Mouse (Mus musculus): Measurements from ENCODE around the gene Iqschfp. TPM values are rescaled to one million over a fixed set of nuclear protein-coding genes. Genes with fewer than 3 reads are reported as not detected.
A peak's percentile ranks its signal among the peaks of the same experiment; 100 is the strongest.

Iqschfp gene
- polyA plus RNA-seq, 1 experiment from 2014 or later, result 7.6 TPM

- Histone ChIP-seq H3K4me3 (replicated peaks; ENCODE audit: low read depth, low read length) (no peak overlapping the region), H3K9ac (replicated peaks; ENCODE audit: low read length) (no peak overlapping the region), H3K4me1 (ENCODE audit: control insufficient read depth, insufficient read depth, low read length) (no peaks in the 10 kb centered on the region), H3K36me3 (ENCODE audit: control insufficient read depth, insufficient read depth, low read length) (no peaks in the 10 kb centered on the region), H3K9me3 (ENCODE audit: control insufficient read depth, low read length) (no peaks in the 10 kb centered on the region), H3K27me3 (ENCODE audit: control insufficient read depth, insufficient read depth, low read length) (no peaks in the 10 kb centered on the region), H3K4me2 (ENCODE audit: low read length) (no peak overlapping the region), H3K27ac (replicated peaks; ENCODE audit: low read depth, low read length) (no peak overlapping the region)
- ATAC-seq (ENCODE audit: low FRiP score, low TSS enrichment) (no peak), DNase-seq (no peak)
- WGBS, result 81% methylated on average over 8 of the region's 8 CpGs
Observed at GRCm38 (mm10) chr3:67931181-67931580, 39.1 kb downstream of the Iqschfp start.

GRCm38 (mm10) chr3:67931914-67932313 is 39.9 kb downstream of the Iqschfp start:
- 89% methylated on average over 3 of the region's 3 CpGs for WGBS
- Histone ChIP-seq H3K4me2 (ENCODE audit: low read length) (no peak overlapping the region), H3K9ac (replicated peaks; ENCODE audit: low read length) (no peak overlapping the region), H3K4me3 (replicated peaks; ENCODE audit: low read depth, low read length) (no peak overlapping the region), H3K4me1 (ENCODE audit: control insufficient read depth, insufficient read depth, low read length) (no peaks in the 10 kb centered on the region), H3K27ac (replicated peaks; ENCODE audit: low read depth, low read length) (no peak overlapping the region), H3K9me3 (ENCODE audit: control insufficient read depth, low read length) (no peaks in the 10 kb centered on the region), H3K27me3 (ENCODE audit: control insufficient read depth, insufficient read depth, low read length) (no peaks in the 10 kb centered on the region), H3K36me3 (ENCODE audit: control insufficient read depth, insufficient read depth, low read length) (no peaks in the 10 kb centered on the region)
- ATAC-seq (ENCODE audit: low FRiP score, low TSS enrichment) (no peak), DNase-seq (no peak)

- Histone ChIP-seq H3K27me3 (ENCODE audit: control insufficient read depth, insufficient read depth, low read length) (no peaks in the 10 kb centered on the region), H3K4me3 (replicated peaks; ENCODE audit: low read depth, low read length) (no peak overlapping the region), H3K27ac (replicated peaks; ENCODE audit: low read depth, low read length) (no peak overlapping the region), H3K4me1 (ENCODE audit: control insufficient read depth, insufficient read depth, low read length) (no peaks in the 10 kb centered on the region), H3K9me3 (ENCODE audit: control insufficient read depth, low read length) (no peaks in the 10 kb centered on the region), H3K4me2 (ENCODE audit: low read length) (no peak overlapping the region), H3K36me3 (ENCODE audit: control insufficient read depth, insufficient read depth, low read length) (no peaks in the 10 kb centered on the region), H3K9ac (replicated peaks; ENCODE audit: low read length) (no peak overlapping the region)
- ATAC-seq (ENCODE audit: low FRiP score, low TSS enrichment) (no peak), DNase-seq (no peak)
- 85% methylated on average over 3 of the region's 3 CpGs for WGBS
Observed at GRCm38 (mm10) chr3:67935829-67936228, 43.8 kb downstream of the Iqschfp start.

GRCm38 (mm10) chr3:67947000-67947399 is 55.0 kb downstream of the Iqschfp start:
- Histone ChIP-seq H3K4me2 (ENCODE audit: low read length) (no peak overlapping the region), H3K9me3 (ENCODE audit: control insufficient read depth, low read length) (no peaks in the 10 kb centered on the region), H3K27me3 (ENCODE audit: control insufficient read depth, insufficient read depth, low read length) (no peaks in the 10 kb centered on the region), H3K36me3 (ENCODE audit: control insufficient read depth, insufficient read depth, low read length) (no peaks in the 10 kb centered on the region), H3K4me1 (ENCODE audit: control insufficient read depth, insufficient read depth, low read length) (no peaks in the 10 kb centered on the region; the same call in 1 of the 2 replicates), H3K4me3 (replicated peaks; ENCODE audit: low read depth, low read length) (no peak overlapping the region), H3K27ac (replicated peaks; ENCODE audit: low read depth, low read length) (no peak overlapping the region), H3K9ac (replicated peaks; ENCODE audit: low read length) (no peak overlapping the region)
- 71% methylated on average over 2 of the region's 2 CpGs for WGBS
- ATAC-seq (ENCODE audit: low FRiP score, low TSS enrichment) (no peak), DNase-seq (no peak)

GRCm38 (mm10) chr3:67952517-67952940 is 60.5 kb downstream of the Iqschfp start:
- Histone ChIP-seq H3K4me2 (ENCODE audit: low read length) (no peak overlapping the region), H3K36me3 (ENCODE audit: control insufficient read depth, insufficient read depth, low read length) (no peaks in the 10 kb centered on the region), H3K4me1 (ENCODE audit: control insufficient read depth, insufficient read depth, low read length) (peaks cover 22% of the 10 kb centered on the region), H3K27me3 (ENCODE audit: control insufficient read depth, insufficient read depth, low read length) (no peaks in the 10 kb centered on the region), H3K9me3 (ENCODE audit: control insufficient read depth, low read length) (no peaks in the 10 kb centered on the region), H3K27ac (replicated peaks; ENCODE audit: low read depth, low read length) (no peak overlapping the region), H3K9ac (replicated peaks; ENCODE audit: low read length) (no peak overlapping the region), H3K4me3 (replicated peaks; ENCODE audit: low read depth, low read length) (no peak overlapping the region)
- peak; percentile 73 for DNase-seq
- ATAC-seq (ENCODE audit: low FRiP score, low TSS enrichment), result peak; percentile 63
- 37% methylated on average over 5 of the region's 5 CpGs for WGBS

- 17% methylated on average over 5 of the region's 5 CpGs for WGBS
- peak; percentile 59 for DNase-seq
Observed at GRCm38 (mm10) chr3:67954459-67955065, 62.5 kb downstream of the Iqschfp start.

GRCm38 (mm10) chr3:67959672-67960071 is 67.6 kb downstream of the Iqschfp start:
- WGBS, result 5% methylated on average over 7 of the region's 7 CpGs
- no peaks in the 10 kb centered on the region for H3K9me3 ChIP-seq (ENCODE audit: control insufficient read depth, low read length)
- H3K4me1 ChIP-seq (ENCODE audit: control insufficient read depth, insufficient read depth, low read length), result peaks cover 21% of the 10 kb centered on the region
- H3K9ac ChIP-seq (replicated peaks; ENCODE audit: low read length), result no peak overlapping the region
- peak overlapping the region; percentile 26 for H3K4me2 ChIP-seq (ENCODE audit: low read length)
- DNase-seq, result peak; percentile 79
- ATAC-seq (ENCODE audit: low FRiP score, low TSS enrichment), result peak; percentile 76
- H3K27ac ChIP-seq (replicated peaks; ENCODE audit: low read depth, low read length), result peak overlapping the region; percentile 56
- H3K27me3 ChIP-seq (ENCODE audit: control insufficient read depth, insufficient read depth, low read length), result no peaks in the 10 kb centered on the region
- H3K36me3 ChIP-seq (ENCODE audit: control insufficient read depth, insufficient read depth, low read length), result no peaks in the 10 kb centered on the region
- no peak overlapping the region for H3K4me3 ChIP-seq (replicated peaks; ENCODE audit: low read depth, low read length)

More at GRCm38 (mm10) chr3:67954459-67955065, 62.5 kb downstream of the Iqschfp start:
- H3K27ac ChIP-seq (replicated peaks; ENCODE audit: low read depth, low read length), result no peak overlapping the region
- no peaks in the 10 kb centered on the region for H3K27me3 ChIP-seq (ENCODE audit: control insufficient read depth, insufficient read depth, low read length)
- peak; percentile 53; the same call in 1 of the 2 replicates for ATAC-seq (ENCODE audit: low FRiP score, low TSS enrichment)
- H3K9ac ChIP-seq (replicated peaks; ENCODE audit: low read length), result no peak overlapping the region
- no peaks in the 10 kb centered on the region for H3K36me3 ChIP-seq (ENCODE audit: control insufficient read depth, insufficient read depth, low read length)
- no peaks in the 10 kb centered on the region for H3K9me3 ChIP-seq (ENCODE audit: control insufficient read depth, low read length)
- peaks cover 26% of the 10 kb centered on the region for H3K4me1 ChIP-seq (ENCODE audit: control insufficient read depth, insufficient read depth, low read length)
- H3K4me2 ChIP-seq (ENCODE audit: low read length), result no peak overlapping the region
- H3K4me3 ChIP-seq (replicated peaks; ENCODE audit: low read depth, low read length), result no peak overlapping the region

- H3K9me3 ChIP-seq (ENCODE audit: control insufficient read depth, low read length), result no peaks in the 10 kb centered on the region
- H3K36me3 ChIP-seq (ENCODE audit: control insufficient read depth, insufficient read depth, low read length), result no peaks in the 10 kb centered on the region
- H3K27ac ChIP-seq (replicated peaks; ENCODE audit: low read depth, low read length), result peak overlapping the region; percentile 56
- peak overlapping the region; percentile 26 for H3K4me2 ChIP-seq (ENCODE audit: low read length)
- H3K4me1 ChIP-seq (ENCODE audit: control insufficient read depth, insufficient read depth, low read length), result peaks cover 20% of the 10 kb centered on the region; the same call in 1 of the 2 replicates
- WGBS, result 3% methylated on average over 3 of the region's 3 CpGs
- H3K9ac ChIP-seq (replicated peaks; ENCODE audit: low read length), result no peak overlapping the region
- ATAC-seq (ENCODE audit: low FRiP score, low TSS enrichment) (peak; percentile 83), DNase-seq (peak; percentile 79)
- no peak overlapping the region for H3K4me3 ChIP-seq (replicated peaks; ENCODE audit: low read depth, low read length)
- H3K27me3 ChIP-seq (ENCODE audit: control insufficient read depth, insufficient read depth, low read length), result no peaks in the 10 kb centered on the region
Observed at GRCm38 (mm10) chr3:67960133-67960532, 68.1 kb downstream of the Iqschfp start.

- H3K9ac ChIP-seq (replicated peaks; ENCODE audit: low read length), result no peak overlapping the region
- no peak overlapping the region for H3K4me3 ChIP-seq (replicated peaks; ENCODE audit: low read depth, low read length)
- no peaks in the 10 kb centered on the region for H3K9me3 ChIP-seq (ENCODE audit: control insufficient read depth, low read length)
- H3K4me1 ChIP-seq (ENCODE audit: control insufficient read depth, insufficient read depth, low read length), result peaks cover 20% of the 10 kb centered on the region; the same call in 1 of the 2 replicates
- DNase-seq (no peak), ATAC-seq (ENCODE audit: low FRiP score, low TSS enrichment) (no peak)
- no peaks in the 10 kb centered on the region for H3K36me3 ChIP-seq (ENCODE audit: control insufficient read depth, insufficient read depth, low read length)
- H3K27ac ChIP-seq (replicated peaks; ENCODE audit: low read depth, low read length), result peak overlapping the region; percentile 56
- H3K27me3 ChIP-seq (ENCODE audit: control insufficient read depth, insufficient read depth, low read length), result no peaks in the 10 kb centered on the region
- no peak overlapping the region for H3K4me2 ChIP-seq (ENCODE audit: low read length)
Observed at GRCm38 (mm10) chr3:67960727-67961126, 68.7 kb downstream of the Iqschfp start.

Measured in midbrain, embryonic 14.5 days (tissue).